Mouse (Mus musculus) liver, embryonic 16.5 days (tissue): ENCODE data around the gene Iqcf5. TPM values are rescaled to one million over a fixed set of nuclear protein-coding genes. Genes with fewer than 3 reads are reported as not detected.
"Not testable (repeated sequence)": the region's sequence is repeated elsewhere in the genome, so short reads cannot be mapped to it uniquely, and the experiment has no call there.

Experiments used
- ATAC-seq: fragments of 200-750 bp; cut with Nextera tagmentation; 2 replicates; pipeline ENCODE4 v1.8.0; 2017; ENCODE audit warnings: low read depth, mild to moderate bottlenecking, moderate number of reproducible peaks, moderate library complexity
- H3K27ac ChIP-seq: fragments of 300-500 bp; sonication (generic); 2 replicates; pipeline ENCODE4 v1.5.1; 2014; ENCODE audit warnings: mild to moderate bottlenecking, low read length
- H3K27me3 ChIP-seq: fragments of 300-500 bp; sonication (generic); 2 replicates; pipeline ENCODE4 v1.6.1; 2014; ENCODE audit warnings: low read depth, low read length, mixed read lengths; ENCODE audit not compliant: control insufficient read depth, insufficient read depth
- H3K36me3 ChIP-seq: fragments of 300-500 bp; sonication (generic); 2 replicates; pipeline ENCODE4 v1.6.1; 2014; ENCODE audit warnings: mild to moderate bottlenecking; ENCODE audit not compliant: control insufficient read depth, insufficient read depth
- H3K4me1 ChIP-seq: fragments of 300-500 bp; sonication (generic); 2 replicates; pipeline ENCODE4 v1.6.1; 2014; ENCODE audit warnings: low read depth, low read length, mixed read lengths; ENCODE audit not compliant: control insufficient read depth
- H3K4me2 ChIP-seq: fragments of 300-500 bp; sonication (generic); 2 replicates; pipeline ENCODE4 v1.6.1; 2014; ENCODE audit warnings: low read depth, low read length, mixed read lengths
- H3K4me3 ChIP-seq: fragments of 300-500 bp; sonication (generic); 2 replicates; pipeline ENCODE4 v1.5.1; 2014; ENCODE audit warnings: low read depth, mild to moderate bottlenecking, low read length
- H3K9ac ChIP-seq: fragments of 300-500 bp; sonication (generic); 2 replicates; pipeline ENCODE4 v1.6.1; 2014; ENCODE audit warnings: low read depth, low read length
- H3K9me3 ChIP-seq: fragments of 300-500 bp; sonication (generic); replicated peaks from 2 replicates; pipeline ENCODE4 v1.6.1; 2016; ENCODE audit warnings: low read length; ENCODE audit not compliant: control insufficient read depth
- WGBS: fragments of 180-500 bp; shearing (Covaris S2); extraction: QIAGEN DNeasy Blood & Tissue Kit; methylation state at CpG from one replicate; pipeline ENCODE4 v1.1.7; 2014; ENCODE audit not compliant: insufficient replicate concordance; 5-methylcytosine and 5-hydroxymethylcytosine counted together
- polyA plus RNA-seq: library from polyadenylated mRNA; unstranded; fragments of >200 nt; fragmentation: Nextera tagmentation; extraction: Ambion mirVana; gene quantifications from 2 replicates; pipeline ENCODE4 v1.2.1, GENCODE M21; 2015

The Iqcf5 gene
- polyA plus RNA-seq, 1 experiment from 2014 or later = not detected

DNA sequence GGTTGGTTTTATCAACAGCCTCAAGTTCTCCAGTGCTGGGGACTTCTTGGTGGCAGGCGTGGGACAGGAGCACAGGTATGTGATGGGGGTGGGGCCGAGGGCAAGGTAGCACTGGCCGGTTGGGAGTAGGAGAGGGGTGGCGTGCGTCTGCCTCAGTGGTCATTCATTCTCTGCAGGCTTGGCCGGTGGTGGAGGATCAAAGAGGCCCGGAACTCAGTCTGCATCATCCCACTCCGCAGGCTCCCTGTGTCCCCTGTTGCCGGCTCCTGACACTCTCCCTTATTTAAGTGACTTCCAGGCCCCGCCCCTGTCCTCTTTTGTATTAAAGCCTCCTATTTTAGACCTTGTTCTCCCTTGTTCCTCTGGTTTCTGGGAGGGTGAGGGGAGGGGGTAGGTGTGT, 29.3 kb upstream of the Iqcf5 start:
- Histone ChIP-seq H3K4me2 (no peak overlapping the region), H3K4me1 (no peaks in the 10 kb centered on the region), H3K9ac (no peak overlapping the region), H3K4me3 (no peak overlapping the region), H3K27me3 (no peaks in the 10 kb centered on the region), H3K9me3 (no peaks in the 10 kb centered on the region), H3K36me3 (no peaks in the 10 kb centered on the region; the same call in none of the 2 replicates), H3K27ac (no peak overlapping the region)
- ATAC-seq = no peak
- 72% methylated on average over 10 of the region's 10 CpGs for WGBS

GRCm38 (mm10) chr9:106487602-106488001, 26.8 kb upstream of the Iqcf5 start:
- not testable (repeated sequence) for H3K4me2 ChIP-seq, H3K27ac ChIP-seq, H3K9me3 ChIP-seq, ATAC-seq, H3K27me3 ChIP-seq, H3K4me1 ChIP-seq, H3K4me3 ChIP-seq, H3K9ac ChIP-seq, H3K36me3 ChIP-seq
- WGBS = 70% methylated on average over 6 of the region's 6 CpGs

DNA sequence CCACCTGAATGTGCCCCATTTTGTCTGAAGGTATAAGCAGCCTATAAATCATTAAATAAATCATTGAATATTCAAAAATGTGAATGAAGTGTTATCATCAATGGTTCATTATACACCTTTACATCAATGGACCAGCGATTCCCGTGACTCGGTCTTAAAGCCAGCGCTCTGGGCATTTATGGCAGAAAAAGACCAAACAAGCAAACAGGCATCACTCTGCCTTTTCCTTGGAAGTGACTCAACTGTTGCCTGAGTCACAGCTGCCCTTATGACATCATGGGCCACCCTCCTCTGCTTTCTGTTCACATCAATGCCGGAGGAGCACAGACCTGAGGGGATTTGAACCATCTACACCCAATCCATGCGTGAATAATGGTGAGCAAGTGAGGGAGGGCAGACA, 14.7 kb upstream of the Iqcf5 start, which contains the start of gene Iqcf1:
Gene Iqcf1 (plus strand): TSS at position 301 of the 400 bp plus-strand sequence.
- WGBS = 75% methylated on average over 6 of the region's 6 CpGs
- Histone ChIP-seq H3K4me3 (no peak within 1 kb of the TSS), H3K9ac (no peak within 1 kb of the TSS)

DNA sequence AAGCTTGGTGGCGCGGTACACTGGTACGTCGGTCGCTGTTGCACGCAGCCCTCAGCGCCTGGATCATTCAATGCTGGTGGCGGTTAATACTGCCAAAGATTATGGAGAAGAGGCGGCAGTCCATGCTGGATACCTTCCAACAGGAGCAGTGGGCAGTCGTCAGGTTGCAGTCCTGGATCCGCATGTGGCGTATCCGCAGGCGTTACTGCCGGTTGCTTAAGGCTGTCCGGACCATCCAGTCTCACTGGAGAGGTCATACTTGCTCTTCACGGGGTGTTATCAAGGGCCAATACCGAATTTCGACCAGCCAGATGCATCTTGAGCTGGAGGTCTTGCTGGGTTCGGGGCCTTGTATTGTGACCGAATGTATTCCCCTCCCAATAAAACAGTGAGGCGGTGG, 12.5 kb upstream of the Iqcf5 start:
- H3K4me1 ChIP-seq = no peaks in the 10 kb centered on the region
- no peak overlapping the region for H3K4me3 ChIP-seq
- no peaks in the 10 kb centered on the region for H3K9me3 ChIP-seq
- no peak for ATAC-seq
- WGBS = 74% methylated on average over 22 of the region's 22 CpGs
- H3K9ac ChIP-seq = no peak overlapping the region
- H3K36me3 ChIP-seq = no peaks in the 10 kb centered on the region
- no peak overlapping the region for H3K4me2 ChIP-seq
- no peaks in the 10 kb centered on the region for H3K27me3 ChIP-seq
- no peak overlapping the region for H3K27ac ChIP-seq

More for the DNA sequence above, 14.7 kb upstream of the Iqcf5 start, which contains the start of gene Iqcf1:
- Histone ChIP-seq H3K4me1 (no peaks in the 10 kb centered on the region), H3K36me3 (no peaks in the 10 kb centered on the region), H3K4me2 (no peak within 1 kb of the TSS), H3K27ac (no peak within 1 kb of the TSS), H3K27me3 (no peaks in the 10 kb centered on the region), H3K9me3 (no peaks in the 10 kb centered on the region)
- no peak for ATAC-seq

- no peak for ATAC-seq
- WGBS = 72% methylated on average over 6 of the region's 6 CpGs
Measured at GRCm38 (mm10) chr9:106504246-106504645, 10.1 kb upstream of the Iqcf5 start.

DNA sequence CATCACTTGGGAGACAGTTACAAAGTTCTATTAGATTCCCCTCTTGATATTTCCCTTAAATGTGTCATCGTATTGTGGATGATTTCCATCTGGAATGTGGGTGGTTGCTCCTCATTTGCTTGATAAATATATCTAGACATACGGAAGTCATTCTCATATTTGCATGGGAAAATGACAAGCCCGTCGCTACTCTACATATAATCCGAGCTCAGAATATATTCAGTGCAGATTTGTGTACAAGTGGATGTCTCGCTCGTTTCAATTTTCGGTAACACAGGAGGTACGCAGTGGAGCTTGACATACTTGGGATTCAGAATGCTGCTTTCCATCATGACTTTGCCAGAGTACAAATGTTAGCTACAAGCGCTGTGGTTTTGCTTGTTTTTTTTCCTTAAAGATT, 5.0 kb upstream of the Iqcf5 start:
- 73% methylated on average over 10 of the region's 10 CpGs for WGBS
- H3K4me2 ChIP-seq = no peak overlapping the region
- H3K9me3 ChIP-seq = no peaks in the 10 kb centered on the region
- no peak for ATAC-seq
- H3K9ac ChIP-seq = no peak overlapping the region
- H3K27ac ChIP-seq = no peak overlapping the region
- H3K27me3 ChIP-seq = no peaks in the 10 kb centered on the region
- no peaks in the 10 kb centered on the region for H3K4me1 ChIP-seq
- H3K4me3 ChIP-seq = no peak overlapping the region
- H3K36me3 ChIP-seq = no peaks in the 10 kb centered on the region

More at GRCm38 (mm10) chr9:106504246-106504645, 10.1 kb upstream of the Iqcf5 start:
- Histone ChIP-seq H3K9ac (no peak overlapping the region), H3K27ac (no peak overlapping the region), H3K4me1 (no peaks in the 10 kb centered on the region), H3K36me3 (no peaks in the 10 kb centered on the region), H3K4me2 (no peak overlapping the region), H3K4me3 (no peak overlapping the region), H3K9me3 (no peaks in the 10 kb centered on the region), H3K27me3 (no peaks in the 10 kb centered on the region)

DNA sequence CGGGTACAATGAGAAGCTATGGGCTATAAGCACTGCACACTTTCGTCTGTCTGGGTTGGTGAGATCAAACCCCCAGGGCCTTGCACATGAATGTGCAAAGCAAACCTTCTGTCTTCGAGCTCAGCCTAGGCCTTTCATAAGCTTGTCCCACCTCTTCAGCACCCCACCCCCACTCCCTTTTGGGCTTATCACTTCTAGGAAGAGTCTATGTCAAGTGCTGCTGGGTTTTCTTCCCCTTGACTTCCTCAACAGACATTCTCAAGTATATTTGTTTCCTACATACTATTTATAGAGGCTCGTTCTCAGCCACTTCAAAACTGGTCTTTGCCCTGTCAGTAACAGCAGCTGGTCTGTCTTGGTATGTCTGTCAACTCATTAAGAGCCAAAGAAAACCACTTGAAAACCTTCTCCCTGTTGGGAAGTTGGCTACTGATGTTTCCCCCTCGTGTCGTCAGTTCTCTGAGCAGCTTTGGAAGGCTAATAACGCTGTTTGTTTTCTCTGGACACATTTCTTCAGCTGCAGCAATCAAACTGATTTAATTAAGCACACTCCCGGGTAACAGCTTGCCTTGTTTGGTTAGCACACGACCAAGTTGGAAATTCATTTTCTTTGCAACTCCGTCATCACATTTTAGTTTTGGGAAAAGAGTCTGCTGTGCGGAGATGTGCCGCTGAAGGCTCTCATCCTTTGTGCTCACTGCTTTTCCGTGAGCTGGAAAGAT, 1.5 kb upstream of the Iqcf5 start:
- Histone ChIP-seq H3K9ac (no peak overlapping the region), H3K4me2 (no peak overlapping the region)

GRCm38 (mm10) chr9:106513566-106513965, 807 bp upstream of the Iqcf5 start:
- H3K4me2 ChIP-seq = no peak overlapping the region
- H3K4me3 ChIP-seq = no peak overlapping the region
- H3K27ac ChIP-seq = no peak overlapping the region
- H3K4me1 ChIP-seq = no peaks in the 10 kb centered on the region
- H3K27me3 ChIP-seq = no peaks in the 10 kb centered on the region
- H3K9me3 ChIP-seq = no peaks in the 10 kb centered on the region
- H3K9ac ChIP-seq = no peak overlapping the region
- no peaks in the 10 kb centered on the region for H3K36me3 ChIP-seq
- WGBS = 63% methylated on average over 6 of the region's 6 CpGs
- no peak for ATAC-seq

More for the DNA sequence above, 1.5 kb upstream of the Iqcf5 start:
- Histone ChIP-seq H3K9me3 (no peaks in the 10 kb centered on the region), H3K4me3 (no peak overlapping the region), H3K4me1 (no peaks in the 10 kb centered on the region), H3K27me3 (no peaks in the 10 kb centered on the region), H3K27ac (no peak overlapping the region), H3K36me3 (no peaks in the 10 kb centered on the region)
- no peak for ATAC-seq
- WGBS = 41% methylated on average over 13 of the region's 13 CpGs

DNA sequence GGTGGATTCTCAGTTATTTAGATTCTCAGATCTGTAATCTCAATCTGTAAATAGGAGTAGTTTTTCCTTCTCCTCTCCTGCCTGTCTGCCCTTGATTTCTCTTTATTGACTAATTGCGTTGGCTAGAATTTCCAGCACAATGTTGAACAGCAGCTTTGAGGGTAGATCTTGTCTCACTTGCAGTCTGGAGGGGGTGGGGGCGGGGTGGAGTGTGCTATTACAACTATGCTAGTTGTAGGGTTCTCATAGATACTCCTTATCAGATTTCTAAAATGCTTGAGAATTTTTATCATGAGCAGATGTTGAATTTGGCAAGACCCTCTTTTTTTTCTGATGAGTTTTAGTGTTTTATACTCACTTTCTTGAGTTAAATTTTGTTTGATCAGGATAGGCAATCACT, 5.1 kb downstream of the Iqcf5 start:
- ATAC-seq = no peak
- Histone ChIP-seq H3K27me3 (no peaks in the 10 kb centered on the region), H3K9ac (no peak overlapping the region), H3K9me3 (no peaks in the 10 kb centered on the region), H3K4me3 (no peak overlapping the region), H3K27ac (no peak overlapping the region), H3K4me1 (no peaks in the 10 kb centered on the region), H3K36me3 (no peaks in the 10 kb centered on the region), H3K4me2 (no peak overlapping the region)
- WGBS = 49% methylated on average over 2 of the region's 2 CpGs
